Mouse (Mus musculus) heart, adult 8-10 months (tissue): Measurements from ENCODE around the gene Naif1. TPM values are rescaled to one million over a fixed set of nuclear protein-coding genes. Genes with fewer than 3 reads are reported as not detected.

Experiments
- DNase-seq: peaks from one replicate; pipeline ENCODE4 v3.0.0; 2022; ENCODE audit warnings: low spot score
- total RNA-seq, 4 experiments: library from RNA; stranded (reverse); gene quantifications; 2 replicates each; pipeline ENCODE4 v1.2.4; 2022

The Naif1 gene
- total RNA-seq, 4 experiments from 2014 or later = 3.4 to 4.4 (median 3.5) TPM

- no peak for DNase-seq
Observed at GRCm38 (mm10) chr2:32427720-32428119, 22.5 kb upstream of the Naif1 start.

GRCm38 (mm10) chr2:32428262-32428722 lies 22.0 kb upstream of the Naif1 start:
- no peak for DNase-seq

- DNase-seq = no peak
Observed at GRCm38 (mm10) chr2:32429215-32429891, 20.9 kb upstream of the Naif1 start.

- peak; percentile 76 for DNase-seq
Observed at GRCm38 (mm10) chr2:32430701-32431676, 19.3 kb upstream of the Naif1 start.

GRCm38 (mm10) chr2:32436686-32437372 lies 13.4 kb upstream of the Naif1 start:
- no peak for DNase-seq

- no peak for DNase-seq
Observed at GRCm38 (mm10) chr2:32437612-32438166, 12.6 kb upstream of the Naif1 start.

GRCm38 (mm10) chr2:32438733-32439132 lies 11.5 kb upstream of the Naif1 start:
- DNase-seq = no peak

GRCm38 (mm10) chr2:32439177-32439576 lies 11.1 kb upstream of the Naif1 start:
- no peak for DNase-seq

- no peak for DNase-seq
Observed at GRCm38 (mm10) chr2:32440164-32440563, 10.1 kb upstream of the Naif1 start.

GRCm38 (mm10) chr2:32440632-32441031 lies 9.6 kb upstream of the Naif1 start:
- no peak for DNase-seq

- no peak for DNase-seq
Observed at GRCm38 (mm10) chr2:32441550-32441949, 8.7 kb upstream of the Naif1 start.

GRCm38 (mm10) chr2:32445535-32445934 lies 4.7 kb upstream of the Naif1 start:
- DNase-seq = no peak

GRCm38 (mm10) chr2:32447264-32447936 lies 2.9 kb upstream of the Naif1 start:
- DNase-seq = peak; percentile 72

- no peak for DNase-seq
Observed at GRCm38 (mm10) chr2:32448480-32448879, 1.8 kb upstream of the Naif1 start.

GRCm38 (mm10) chr2:32450881-32451844 lies 906 bp downstream of the Naif1 start, which contains the start of gene Slc25a25:
Gene Slc25a25, minus strand, starts transcription at chr2:32451445.
- peak; percentile 95 for DNase-seq

GRCm38 (mm10) chr2:32451870-32452372 lies 1.7 kb downstream of the Naif1 start:
- peak; percentile 99 for DNase-seq

- no peak for DNase-seq
Observed at GRCm38 (mm10) chr2:32452441-32452971, 2.2 kb downstream of the Naif1 start.

GRCm38 (mm10) chr2:32453641-32454303 lies 3.5 kb downstream of the Naif1 start:
- DNase-seq = no peak

- DNase-seq = no peak
Observed at GRCm38 (mm10) chr2:32454633-32455032, 4.4 kb downstream of the Naif1 start.
